Mouse (Mus musculus) hindbrain, embryonic 10.5 days (tissue): ENCODE results near the gene Ipo11. TPM values are rescaled to one million over a fixed set of nuclear protein-coding genes. Genes with fewer than 3 reads are reported as not detected.

Experiments
- polyA plus RNA-seq: library from polyadenylated mRNA; unstranded; fragments of >200 nt; fragmentation: Nextera tagmentation; extraction: Ambion mirVana; gene quantifications from 2 replicates; pipeline ENCODE4 v1.2.1, GENCODE M21; 2016

Ipo11 gene
- polyA plus RNA-seq, 1 experiment from 2014 or later = 73.7 TPM

Other genes starting within 250 kb of the Ipo11 start
- 37.1 and 49.2 TPM in 2 replicates for gene Dimt1, start 10.2 kb upstream of the Ipo11 start, polyA plus RNA-seq
- 14.4 and 16.0 TPM in 2 replicates for gene Kif2a, start 85.2 kb upstream of the Ipo11 start, polyA plus RNA-seq